Mouse (Mus musculus) c-Kit-negative CD71-positive TER-119-positive erythroid progenitor cells, embryonic 14.5 days (primary cell): ENCODE data around the gene Hormad1.
"Not testable (repeated sequence)": the region's sequence is repeated elsewhere in the genome, so short reads cannot be mapped to it uniquely, and the experiment has no call there.

ENCODE experiments used
- DNase-seq: peaks from one replicate; pipeline ENCODE4 v3.0.0-alpha.2; 2013; ENCODE audit warnings: low read depth, low spot score

Gene Hormad1

GRCm38 (mm10) chr3:95559437-95559836 is at the start of gene Hormad1:
Gene Hormad1 (plus strand): TSS chr3:95559677.
- no peak for DNase-seq

- no peak for DNase-seq
Observed at GRCm38 (mm10) chr3:95511611-95512180, 47.8 kb upstream of the Hormad1 start.

- peak; percentile 77 for DNase-seq
Observed at GRCm38 (mm10) chr3:95516614-95517041, 42.8 kb upstream of the Hormad1 start.

- peak; percentile 82 for DNase-seq
Observed at GRCm38 (mm10) chr3:95517493-95517898, 42.0 kb upstream of the Hormad1 start.

- no peak for DNase-seq
Observed at GRCm38 (mm10) chr3:95518891-95519290, 40.6 kb upstream of the Hormad1 start.

- DNase-seq, result peak; percentile 90
Observed at GRCm38 (mm10) chr3:95519315-95519714, 40.2 kb upstream of the Hormad1 start.

GRCm38 (mm10) chr3:95520100-95520499 is 39.4 kb upstream of the Hormad1 start:
- DNase-seq, result no peak

GRCm38 (mm10) chr3:95521168-95521567 is 38.3 kb upstream of the Hormad1 start:
- no peak for DNase-seq

GRCm38 (mm10) chr3:95523662-95524061 is 35.8 kb upstream of the Hormad1 start:
- DNase-seq, result no peak

- no peak for DNase-seq
Observed at GRCm38 (mm10) chr3:95524673-95525072, 34.8 kb upstream of the Hormad1 start.

- DNase-seq, result no peak
Observed at GRCm38 (mm10) chr3:95526111-95526510, 33.4 kb upstream of the Hormad1 start.

GRCm38 (mm10) chr3:95526622-95527211 is 32.8 kb upstream of the Hormad1 start, which contains the start of gene Ctss:
Gene Ctss (plus strand): TSS chr3:95526786.
- no peak for DNase-seq

GRCm38 (mm10) chr3:95529814-95530213 is 29.7 kb upstream of the Hormad1 start:
- DNase-seq, result no peak

GRCm38 (mm10) chr3:95531025-95531424 is 28.5 kb upstream of the Hormad1 start:
- DNase-seq, result no peak

- no peak for DNase-seq
Observed at GRCm38 (mm10) chr3:95533364-95533763, 26.1 kb upstream of the Hormad1 start.

- DNase-seq, result no peak
Observed at GRCm38 (mm10) chr3:95534927-95535326, 24.6 kb upstream of the Hormad1 start.

- no peak for DNase-seq
Observed at GRCm38 (mm10) chr3:95538936-95539335, 20.5 kb upstream of the Hormad1 start.

- no peak for DNase-seq
Observed at GRCm38 (mm10) chr3:95539837-95540236, 19.6 kb upstream of the Hormad1 start.

GRCm38 (mm10) chr3:95541186-95541585 is 18.3 kb upstream of the Hormad1 start:
- not testable (repeated sequence) for DNase-seq

- no peak for DNase-seq
Observed at GRCm38 (mm10) chr3:95542171-95542570, 17.3 kb upstream of the Hormad1 start.

GRCm38 (mm10) chr3:95542981-95543380 is 16.5 kb upstream of the Hormad1 start:
- no peak for DNase-seq

GRCm38 (mm10) chr3:95550176-95550575 is 9.3 kb upstream of the Hormad1 start:
- DNase-seq, result no peak

- no peak for DNase-seq
Observed at GRCm38 (mm10) chr3:95553986-95554385, 5.5 kb upstream of the Hormad1 start.
